Mouse (Mus musculus): ENCODE results near the gene Trim50.
"Not testable (repeated sequence)": the region's sequence is repeated elsewhere in the genome, so short reads cannot be mapped to it uniquely, and the experiment has no call there.

DNA sequence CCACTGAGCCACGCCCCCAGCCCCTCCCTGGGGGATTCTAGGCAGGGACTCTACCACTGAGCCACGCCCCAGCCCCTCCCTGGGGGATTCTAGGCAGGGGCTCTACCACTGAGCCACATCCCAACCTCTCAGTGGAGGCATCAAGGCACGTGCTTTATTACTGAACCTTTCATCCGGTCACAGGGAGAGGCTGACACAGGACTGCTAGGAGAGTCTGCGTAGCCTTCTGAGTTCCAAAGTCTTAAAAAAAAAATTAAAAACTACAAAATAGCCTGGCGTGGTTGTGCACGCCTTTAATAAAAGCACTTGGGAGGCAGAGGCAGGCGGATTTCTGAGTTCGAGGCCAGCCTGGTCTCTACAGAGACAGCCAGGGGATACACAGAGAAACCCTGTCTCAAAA, 16.1 kb downstream of the Trim50 start:
- TF ChIP-seq GATA1 (IDR thresholded peaks at IDR 0.05; ENCODE audit: borderline replicate concordance, low read length); FLI1 (IDR thresholded peaks at IDR 0.05; ENCODE audit: low read length): not testable (repeated sequence)
